Mouse (Mus musculus) gastrocnemius, postnatal 4 days (tissue): ENCODE data around the gene Txnrd2. TPM values are rescaled to one million over a fixed set of nuclear protein-coding genes. Genes with fewer than 3 reads are reported as not detected.

Source experiments
- DNase-seq, 2 experiments: peaks; one replicate each; pipeline ENCODE4 v3.0.0; 2021 to 2022; ENCODE audit warnings: low spot score in 2 of 2, mixed read lengths in 2 of 2
- total RNA-seq, 2 experiments: library from RNA; stranded (reverse); gene quantifications; 2 replicates each; pipeline ENCODE4 v1.2.3; 2021

Gene Txnrd2
- total RNA-seq, 2 experiments from 2014 or later, result 10.1 to 14.9 TPM

DNA sequence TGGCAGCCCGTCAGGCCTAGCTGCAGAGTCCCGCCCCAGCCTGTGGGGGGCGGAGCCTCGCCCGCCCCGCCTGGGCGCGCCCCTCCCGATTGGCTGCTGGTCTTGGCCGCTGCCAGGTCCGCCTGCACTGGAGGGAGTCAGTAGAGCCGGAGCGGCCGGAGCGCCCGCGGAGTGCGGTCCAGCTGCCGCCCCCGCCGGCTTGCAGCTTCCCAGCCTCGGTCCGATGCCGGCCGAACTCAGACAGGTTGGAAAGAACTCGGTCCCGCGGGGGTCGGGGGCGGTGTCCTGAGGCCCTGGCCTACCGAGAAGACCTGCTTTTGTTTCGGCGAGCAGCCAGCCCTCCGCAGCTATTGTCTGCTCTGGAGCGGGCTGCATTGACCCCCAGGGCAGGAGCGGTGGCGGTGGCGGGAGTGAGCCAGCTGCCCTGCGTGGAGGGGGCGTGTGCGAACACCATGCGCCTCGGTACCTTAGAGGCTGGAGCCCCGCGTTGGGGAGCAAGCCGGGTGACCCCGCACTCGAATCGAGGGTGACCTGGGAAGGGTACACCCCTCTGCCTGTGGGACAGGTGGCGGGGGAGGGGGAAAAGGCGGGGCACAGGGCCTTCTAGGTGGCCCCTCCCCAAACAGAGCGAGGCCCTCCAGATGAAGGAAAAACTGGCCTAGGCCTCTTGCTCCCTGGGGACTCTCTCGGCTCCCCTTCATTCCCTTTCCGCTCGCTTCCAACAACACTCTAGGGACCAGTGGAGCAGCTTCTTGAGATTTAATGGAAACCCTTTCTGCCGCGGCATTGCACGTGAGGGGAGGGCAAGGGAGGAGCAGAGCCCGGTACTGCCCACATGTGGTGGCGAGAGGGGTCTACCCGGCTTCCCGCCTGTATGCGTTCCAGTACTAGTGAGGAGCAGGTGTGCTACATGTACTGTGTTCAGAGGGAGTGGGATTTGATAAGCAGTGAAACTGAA is 33.4 kb upstream of the Txnrd2 start:
- peak; percentile 79 to 85 for DNase-seq

DNA sequence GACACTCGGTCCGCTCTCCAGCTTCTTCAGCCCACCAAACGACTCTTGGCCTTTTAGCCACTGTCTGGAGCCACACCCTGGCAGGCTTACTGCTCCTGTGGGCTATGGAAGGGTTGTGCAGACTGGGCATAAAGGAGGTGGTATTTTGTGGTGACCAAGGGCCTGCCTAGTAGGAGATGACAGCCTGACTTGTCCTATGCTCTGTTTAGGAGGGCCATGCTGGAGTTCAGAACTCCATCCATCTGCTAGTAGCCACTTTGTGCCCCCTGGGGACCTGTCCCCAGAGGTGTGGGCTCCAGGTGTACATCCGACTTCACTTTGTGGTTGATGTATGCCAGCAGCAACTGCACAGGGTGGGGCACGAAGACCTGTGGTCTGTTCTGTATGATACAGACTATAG is 32.6 kb upstream of the Txnrd2 start:
- DNase-seq, result no peak

- DNase-seq, result no peak
Observed at GRCm38 (mm10) chr16:18394056-18394455, 32.1 kb upstream of the Txnrd2 start.

GRCm38 (mm10) chr16:18394777-18395619 is 31.2 kb upstream of the Txnrd2 start:
- no peak for DNase-seq

DNA sequence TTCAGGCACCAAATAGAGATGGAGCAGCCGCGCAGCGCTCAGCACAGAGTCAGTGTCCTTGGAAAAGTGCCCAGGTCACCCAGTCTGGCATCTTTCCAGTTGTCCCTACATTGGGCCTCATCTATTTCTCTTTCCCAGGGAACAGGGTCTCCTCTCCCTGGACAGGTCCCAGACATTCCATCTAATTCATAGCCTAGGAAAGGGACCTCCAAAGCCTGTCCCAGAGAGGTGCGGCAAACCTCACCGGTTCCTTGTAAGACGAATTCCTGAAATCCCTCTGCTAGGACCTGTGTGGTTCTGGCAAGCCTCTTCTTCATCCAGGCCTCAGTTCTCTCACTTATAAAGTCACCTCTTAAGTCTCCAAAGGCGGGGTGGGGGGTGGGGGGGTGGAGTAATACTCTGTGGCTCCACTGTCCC is 30.6 kb upstream of the Txnrd2 start:
- no peak for DNase-seq

GRCm38 (mm10) chr16:18396201-18396600 is 30.0 kb upstream of the Txnrd2 start:
- DNase-seq, result peak in 1 of 2 experiments; percentile 52

- DNase-seq, result no peak
Observed at GRCm38 (mm10) chr16:18396791-18397621, 29.2 kb upstream of the Txnrd2 start.

GRCm38 (mm10) chr16:18400028-18400427 is 26.2 kb upstream of the Txnrd2 start:
- DNase-seq, result no peak

GRCm38 (mm10) chr16:18400472-18401216 is 25.5 kb upstream of the Txnrd2 start:
- DNase-seq, result no peak

DNA sequence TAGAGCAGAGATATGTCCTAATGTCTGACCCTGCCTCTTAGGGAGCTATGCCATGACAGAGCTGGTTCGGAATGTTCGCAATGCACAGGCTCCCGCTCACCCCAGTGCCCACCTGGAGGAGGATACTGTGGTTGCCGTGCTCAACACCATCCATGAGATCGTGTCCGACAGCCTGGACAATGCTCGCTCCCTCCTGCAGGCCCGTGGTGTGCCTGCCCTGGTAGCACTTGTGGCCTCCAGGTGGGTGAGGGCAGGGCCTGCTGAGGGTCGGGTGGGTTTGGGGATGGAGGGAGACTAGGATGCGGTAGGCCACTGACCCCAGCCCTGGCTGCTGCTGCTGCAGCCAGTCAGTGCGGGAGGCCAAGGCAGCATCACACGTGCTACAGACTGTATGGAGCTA is 22.9 kb upstream of the Txnrd2 start:
- DNase-seq, result no peak

DNA sequence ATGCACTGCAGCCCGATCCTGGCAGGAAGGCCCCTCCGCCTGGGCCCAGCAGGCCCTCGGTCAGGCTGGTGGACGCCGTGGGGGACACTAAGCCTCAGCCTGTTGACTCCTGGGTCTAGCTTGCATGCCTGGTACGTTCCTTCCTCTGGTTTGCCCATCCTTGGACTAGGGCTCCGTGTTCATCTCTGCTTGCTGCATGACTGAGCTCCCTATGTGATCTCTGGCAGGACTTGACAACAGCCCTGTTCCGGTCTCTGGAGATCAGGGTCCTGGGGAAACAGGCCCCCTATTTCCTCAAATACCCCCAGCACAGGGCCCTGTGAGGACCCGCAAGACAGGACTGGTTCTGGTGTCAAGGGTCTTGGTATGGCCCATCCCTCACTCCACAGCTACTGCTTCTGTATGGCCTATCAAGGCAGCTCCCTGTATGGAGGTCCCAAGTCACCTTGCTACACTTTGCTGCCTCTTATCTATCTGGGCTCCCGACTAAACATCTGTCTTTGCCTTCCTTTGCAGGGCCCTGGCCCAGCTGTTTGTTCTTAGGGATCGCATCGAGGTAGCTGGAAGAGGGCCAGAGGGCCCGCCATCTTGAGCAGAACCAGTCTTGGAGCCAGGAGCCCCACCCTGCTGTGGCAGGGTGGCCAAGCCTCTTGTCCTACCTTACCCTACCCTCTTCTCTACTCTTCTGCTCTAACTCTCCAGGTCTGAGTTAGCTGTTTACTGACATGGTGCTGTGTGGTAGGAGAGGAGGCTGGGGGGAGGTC is 20.9 kb upstream of the Txnrd2 start:
- no peak for DNase-seq

DNA sequence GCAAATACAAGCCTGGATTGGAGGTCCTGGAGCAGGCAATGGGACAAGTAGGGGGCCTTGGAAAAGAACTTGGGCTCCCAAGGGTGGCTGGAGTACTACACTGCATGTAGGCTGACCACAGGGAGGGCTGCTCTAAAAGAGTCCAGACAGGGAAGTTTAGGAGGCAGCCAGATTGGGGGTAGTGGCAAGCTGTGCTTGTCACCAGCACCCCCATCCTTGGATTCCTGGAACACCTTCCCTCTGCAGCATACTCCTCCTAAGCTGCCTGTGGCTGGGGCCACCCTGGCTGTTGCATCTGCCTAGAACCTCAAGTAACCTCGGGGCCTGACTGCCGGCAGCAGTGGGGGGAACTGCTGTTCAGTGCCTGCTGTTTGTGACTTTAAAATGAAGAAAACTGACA is 20.3 kb upstream of the Txnrd2 start:
- no peak for DNase-seq

GRCm38 (mm10) chr16:18406293-18406692 is 19.9 kb upstream of the Txnrd2 start:
- DNase-seq, result peak in 1 of 2 experiments; percentile 66

DNA sequence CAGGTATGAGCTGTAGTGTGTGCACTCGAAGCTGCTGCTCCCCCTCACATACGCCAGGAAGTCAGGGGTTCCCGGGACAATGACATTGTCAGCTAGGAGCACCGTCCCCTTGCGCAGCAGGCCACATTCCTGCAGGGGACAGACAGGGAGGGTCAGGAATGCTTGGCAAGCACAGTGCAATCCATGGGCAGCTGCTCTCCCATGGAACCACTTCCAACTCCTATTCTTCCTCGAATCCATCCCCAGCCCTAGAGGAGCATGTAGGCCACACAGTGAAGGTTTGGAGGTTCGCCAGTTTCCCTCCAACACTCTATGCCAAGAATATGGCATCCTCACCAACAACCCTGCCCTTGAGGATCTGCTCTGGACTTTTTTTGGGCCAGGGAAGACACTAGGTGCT is 18.3 kb upstream of the Txnrd2 start:
- no peak for DNase-seq

DNA sequence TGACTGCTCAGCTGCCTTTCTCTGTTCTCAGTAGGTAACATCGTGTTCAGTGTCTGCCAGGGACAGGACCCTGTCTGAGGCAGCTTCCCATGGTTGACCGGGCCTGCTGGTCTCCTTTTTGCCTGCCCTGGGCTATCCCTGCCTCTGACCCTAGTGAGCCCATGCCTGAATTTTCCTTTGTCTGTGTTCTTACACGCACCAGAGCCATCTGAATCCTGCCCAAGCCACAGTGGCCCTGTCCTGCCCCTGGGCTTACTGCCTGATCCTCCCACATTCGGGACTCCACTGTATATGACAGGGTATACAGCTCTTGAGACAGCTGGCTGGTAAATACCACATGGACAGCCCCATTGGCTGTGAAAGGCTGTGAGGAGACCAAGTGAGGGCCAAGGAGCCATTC is 16.4 kb upstream of the Txnrd2 start:
- no peak for DNase-seq

- DNase-seq, result peak in 1 of 2 experiments; percentile 13
Observed at GRCm38 (mm10) chr16:18410418-18410817, 15.8 kb upstream of the Txnrd2 start.

GRCm38 (mm10) chr16:18411026-18411649 is 15.0 kb upstream of the Txnrd2 start:
- peak in 1 of 2 experiments; percentile 8 for DNase-seq

DNA sequence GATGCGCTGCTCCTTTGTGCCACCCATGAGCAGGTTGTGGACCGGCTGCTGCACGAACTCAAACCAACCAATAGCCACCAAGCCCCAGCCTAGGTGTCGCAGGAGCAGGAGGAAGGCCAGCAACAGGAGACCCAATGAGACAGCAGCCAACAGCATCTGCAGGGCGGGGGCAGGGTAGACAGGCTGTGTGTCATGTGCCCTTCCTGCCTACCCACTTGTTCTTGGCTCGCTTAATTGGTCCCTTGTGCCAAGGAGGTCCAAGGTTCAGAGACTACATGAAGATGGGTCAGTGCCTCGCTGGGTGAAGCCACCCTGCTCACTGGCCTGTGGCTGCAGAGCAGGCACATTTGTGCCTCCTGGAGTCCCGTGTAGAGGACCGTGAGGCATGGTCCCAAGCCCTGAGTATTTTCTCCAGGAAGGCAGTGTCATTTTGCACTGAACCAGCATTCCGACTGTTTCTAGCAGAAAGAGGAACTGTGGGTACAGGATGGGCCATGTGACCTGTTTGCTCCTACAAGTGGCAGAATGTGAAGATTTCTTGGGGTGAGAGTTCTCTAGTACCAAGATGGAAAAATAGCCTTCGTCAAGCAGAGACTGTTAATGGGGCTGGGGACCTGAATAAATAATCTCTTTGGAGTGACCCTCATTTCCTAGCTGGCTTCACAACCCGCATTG is 14.2 kb upstream of the Txnrd2 start:
- DNase-seq, result peak in 1 of 2 experiments; percentile 31
